Mouse (Mus musculus) adrenal gland, adult 8-10 months (tissue): ENCODE data around the gene Boc. TPM values are rescaled to one million over a fixed set of nuclear protein-coding genes. Genes with fewer than 3 reads are reported as not detected.

Experiments used
- DNase-seq: peaks from one replicate; pipeline ENCODE4 v3.0.0; 2022
- total RNA-seq, 4 experiments: library from RNA; stranded (reverse); gene quantifications; 2 replicates each; pipeline ENCODE4 v1.2.4; 2022

The Boc gene
- total RNA-seq, 4 experiments from 2014 or later = 45.6 to 89.0 (median 65.4) TPM

DNA sequence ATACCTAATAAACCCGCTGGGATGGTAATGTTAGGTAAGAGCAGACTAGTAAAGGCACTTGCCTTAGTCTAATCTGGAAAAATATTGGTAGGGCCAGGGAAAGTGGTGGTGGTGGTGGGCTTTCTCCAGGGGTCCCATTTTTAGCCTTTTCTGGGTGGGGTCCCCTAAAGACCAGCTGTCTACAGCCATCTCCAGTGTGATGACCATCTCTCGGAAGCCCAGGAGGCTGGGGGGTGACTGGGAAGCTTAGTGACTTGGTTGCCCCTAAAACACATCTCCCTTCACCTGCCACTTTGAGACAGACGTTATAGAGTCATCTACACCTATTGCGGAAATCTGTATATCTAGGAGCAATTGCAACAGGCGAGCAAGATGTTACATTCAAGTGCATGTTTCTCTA lies 6.0 kb downstream of the Boc start:
- no peak for DNase-seq

DNA sequence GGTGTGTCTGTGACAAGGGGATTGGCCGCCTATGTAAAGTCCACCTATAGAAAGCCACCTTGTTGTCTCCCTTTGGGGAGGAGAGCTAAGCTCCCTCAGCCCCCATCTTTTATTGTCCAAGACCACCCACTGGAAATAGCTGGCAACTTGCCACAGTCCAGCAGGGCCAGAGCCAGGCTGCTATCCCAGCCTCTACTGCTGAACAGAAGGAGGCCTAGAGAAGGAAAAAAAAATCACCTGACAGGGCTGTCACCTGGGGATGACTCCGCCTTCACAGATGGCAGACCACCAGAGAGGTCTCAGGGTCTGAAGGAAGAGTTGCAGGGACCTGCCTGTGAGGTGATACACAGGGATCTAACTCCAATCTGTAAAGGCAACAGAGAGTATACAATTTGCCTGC lies 6.7 kb downstream of the Boc start:
- DNase-seq = no peak

DNA sequence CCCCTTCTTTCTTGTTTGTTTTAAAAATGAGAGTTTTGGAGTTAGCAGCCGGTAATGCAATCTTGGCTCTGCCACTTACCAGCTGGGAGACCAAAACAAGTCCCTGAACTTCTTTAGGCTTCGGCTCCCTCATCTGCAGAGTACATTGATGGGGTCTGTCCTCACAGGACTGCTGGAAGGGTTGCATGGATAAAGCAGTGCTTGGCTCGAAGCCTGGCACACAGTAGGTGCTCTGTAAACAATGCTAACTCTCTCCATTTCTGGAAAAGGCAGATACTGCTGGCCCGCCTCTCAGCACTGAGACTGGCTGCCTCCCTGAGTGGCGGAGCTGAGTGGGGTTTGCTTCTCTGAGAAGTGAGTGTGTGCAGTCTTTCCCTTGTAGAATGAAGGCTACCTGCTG lies 7.2 kb downstream of the Boc start:
- DNase-seq = no peak

- DNase-seq = no peak
These were observed 7.9 kb downstream of the Boc start for GRCm38 (mm10) chr16:44550843-44551242.

DNA sequence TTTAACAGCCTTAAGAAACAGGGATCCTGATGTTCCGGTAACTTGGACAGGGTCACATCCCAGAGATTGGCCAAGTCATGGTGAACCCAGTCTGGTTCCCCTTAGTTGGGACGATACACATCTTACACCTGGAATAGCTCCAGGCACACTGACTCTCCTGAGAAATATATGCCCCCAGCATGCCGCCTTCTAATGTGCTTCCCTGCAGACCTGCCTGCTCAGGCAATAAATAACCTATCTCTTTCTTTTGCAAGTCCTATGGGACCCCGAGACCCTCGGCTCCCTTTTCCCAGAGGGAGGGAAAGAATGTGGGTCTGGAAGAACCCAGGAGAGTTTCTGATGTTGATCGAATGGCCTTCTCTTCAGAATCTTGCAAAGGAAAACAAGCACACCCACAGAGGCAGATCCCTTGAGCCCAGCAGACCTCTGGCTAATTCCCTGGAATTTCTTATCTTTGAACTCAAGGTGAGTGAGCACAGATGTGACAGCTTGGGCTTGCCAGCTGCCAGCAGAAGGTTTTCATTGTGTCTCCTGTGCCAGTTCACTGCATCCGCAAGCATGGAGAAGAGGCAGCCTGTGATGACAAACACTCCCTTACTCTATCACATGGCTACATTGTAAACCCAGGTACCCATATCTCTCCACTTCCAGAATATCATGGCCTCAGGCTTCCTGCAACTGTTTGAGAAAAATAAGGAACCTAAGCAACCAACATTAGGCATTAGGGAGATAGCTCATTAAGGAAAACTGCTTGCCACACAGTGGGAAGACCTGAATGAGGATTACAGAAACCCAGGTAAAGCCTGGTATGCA lies 8.6 kb downstream of the Boc start:
- peak; percentile 47 for DNase-seq

DNA sequence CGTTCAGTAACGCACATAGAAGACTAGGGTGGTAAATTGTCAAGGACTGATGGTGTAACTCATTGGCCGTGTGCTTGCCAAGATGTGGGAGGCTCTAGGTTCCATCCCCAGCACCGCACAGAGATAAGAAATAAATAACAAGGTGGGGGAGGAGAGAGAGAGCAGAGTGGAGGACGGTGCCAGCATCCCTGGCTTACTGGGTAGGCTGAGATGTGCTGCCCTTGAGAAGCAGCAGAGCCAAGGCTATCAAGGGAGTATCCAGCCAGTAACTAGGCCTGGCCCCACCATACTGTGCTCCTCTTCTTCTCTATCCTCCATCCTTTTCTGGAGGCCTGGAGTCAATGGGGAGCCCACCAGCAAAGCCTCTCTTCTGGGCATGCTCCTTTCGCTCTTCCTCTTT lies 9.3 kb downstream of the Boc start:
- peak; percentile 45 for DNase-seq

DNA sequence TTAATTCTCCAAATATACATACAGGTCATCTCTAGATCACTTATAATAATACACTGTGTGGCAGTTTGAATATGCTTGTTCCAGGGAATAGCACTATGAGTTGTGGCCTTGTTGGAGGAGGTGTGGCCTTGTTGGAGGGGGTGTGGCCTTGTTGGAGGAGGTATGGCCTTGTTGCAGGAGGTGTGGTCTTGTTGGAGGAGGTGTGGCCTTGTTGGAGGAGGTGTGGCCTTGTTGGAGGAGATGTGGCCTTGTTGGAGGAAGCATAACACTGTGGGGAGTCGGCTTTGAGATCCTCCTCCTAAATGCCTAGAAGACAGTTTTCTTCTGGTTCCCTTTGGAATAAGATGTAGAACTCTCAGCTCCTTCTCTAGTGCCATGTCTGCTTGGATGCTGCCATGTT lies 10.7 kb downstream of the Boc start:
- DNase-seq = no peak

GRCm38 (mm10) chr16:44546831-44547230 lies 11.9 kb downstream of the Boc start:
- DNase-seq = no peak

GRCm38 (mm10) chr16:44545939-44546338 lies 12.8 kb downstream of the Boc start:
- DNase-seq = no peak

GRCm38 (mm10) chr16:44545153-44545552 lies 13.5 kb downstream of the Boc start:
- DNase-seq = no peak

DNA sequence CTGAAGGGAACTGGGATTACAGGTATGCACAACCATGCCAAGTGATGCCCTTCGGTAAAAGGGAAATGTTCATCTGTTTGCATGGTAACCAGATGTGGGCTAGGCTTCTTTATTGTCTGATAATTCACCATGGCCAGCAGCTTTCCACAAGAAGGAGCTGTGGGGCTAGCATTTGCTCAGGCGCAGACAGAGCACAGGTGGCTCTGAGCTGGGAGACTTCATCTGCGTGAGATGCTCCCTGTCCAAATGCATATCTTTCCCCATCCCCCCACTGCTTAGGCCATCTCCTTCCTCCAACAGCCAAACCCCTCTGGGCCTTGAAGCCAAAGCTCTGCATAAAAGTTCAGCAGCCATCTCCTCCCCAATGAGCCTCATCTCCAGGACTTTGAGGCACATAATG lies 15.6 kb downstream of the Boc start:
- DNase-seq = no peak

DNA sequence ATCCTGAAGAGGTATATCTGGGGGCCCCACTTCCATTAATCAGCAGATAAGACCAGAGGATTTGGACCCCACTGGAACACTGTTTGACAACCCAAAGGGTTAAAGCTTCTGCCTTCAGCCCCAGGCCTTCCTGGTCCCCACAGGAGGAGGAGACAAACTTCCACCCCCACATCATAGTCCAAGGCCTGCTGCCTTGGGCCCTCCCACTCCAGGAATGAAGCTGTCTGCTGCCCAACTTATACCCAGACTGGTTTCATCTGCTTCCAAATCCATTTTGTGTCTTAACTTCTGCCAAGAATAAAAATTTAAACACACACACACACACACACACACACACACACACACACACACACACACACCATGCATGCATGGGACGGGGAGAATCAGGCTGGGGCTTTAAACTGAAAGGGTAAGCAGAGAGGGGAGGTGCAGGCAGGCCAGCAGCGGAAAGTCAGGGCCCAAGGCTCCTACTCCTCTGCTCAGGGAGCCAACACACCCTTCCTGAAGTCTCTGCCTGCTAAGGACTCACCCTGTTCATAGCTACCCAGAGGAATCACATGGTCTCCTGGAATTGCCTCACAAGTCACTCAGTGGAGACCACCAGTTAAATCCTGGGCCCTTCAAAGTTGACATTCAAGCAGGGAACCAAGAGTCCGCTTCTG lies 16.5 kb downstream of the Boc start:
- peak; percentile 55 for DNase-seq

GRCm38 (mm10) chr16:44539611-44540010 lies 19.1 kb downstream of the Boc start:
- no peak for DNase-seq

DNA sequence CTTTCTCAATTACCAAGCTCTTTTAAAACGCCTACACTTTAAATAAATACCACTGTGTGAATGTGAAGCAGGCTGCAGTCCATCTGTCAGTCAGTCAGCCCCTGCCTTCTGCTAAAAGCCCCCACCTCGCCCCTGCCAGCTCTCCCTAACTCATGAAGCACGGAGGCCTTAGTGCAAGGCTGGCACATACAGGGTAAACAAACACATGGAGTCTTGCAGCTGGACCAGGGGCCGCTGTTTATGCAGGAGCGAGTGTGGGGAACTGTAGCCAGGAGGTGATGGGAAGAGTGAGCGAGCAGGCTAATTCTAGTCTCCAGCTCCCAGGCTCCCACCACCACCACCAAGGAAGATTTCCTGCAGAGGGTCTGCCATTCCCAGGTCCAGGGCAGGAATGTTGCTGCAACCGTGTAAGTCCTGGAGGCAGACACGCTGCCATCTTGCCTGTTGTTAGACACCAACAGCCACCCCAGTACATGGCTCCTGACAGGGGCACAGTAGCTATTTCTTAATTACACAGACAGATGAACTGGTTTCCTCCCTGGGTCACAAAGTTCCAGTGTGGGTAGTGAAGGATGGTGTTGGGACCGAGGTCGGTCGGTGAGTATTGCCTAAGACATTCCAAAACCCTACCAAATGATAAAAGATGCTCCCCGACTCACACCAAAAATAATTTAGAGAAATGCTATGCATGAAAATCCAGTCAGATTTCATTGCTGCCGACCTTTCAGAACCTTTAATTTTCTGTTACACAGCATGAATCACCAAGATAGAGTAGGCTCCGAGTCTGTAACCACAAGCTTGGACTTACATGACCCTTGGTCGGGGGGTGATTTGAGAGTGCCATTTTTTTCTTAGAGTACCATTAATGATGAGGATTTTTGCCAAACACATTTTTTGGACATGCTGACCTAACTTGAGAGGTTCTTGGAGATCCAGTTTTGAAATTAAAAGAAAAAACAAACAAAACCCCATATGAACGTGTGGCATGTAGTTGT lies 20.0 kb downstream of the Boc start:
- DNase-seq = no peak

- DNase-seq = no peak
These were observed 24.6 kb downstream of the Boc start for GRCm38 (mm10) chr16:44534122-44534521.

DNA sequence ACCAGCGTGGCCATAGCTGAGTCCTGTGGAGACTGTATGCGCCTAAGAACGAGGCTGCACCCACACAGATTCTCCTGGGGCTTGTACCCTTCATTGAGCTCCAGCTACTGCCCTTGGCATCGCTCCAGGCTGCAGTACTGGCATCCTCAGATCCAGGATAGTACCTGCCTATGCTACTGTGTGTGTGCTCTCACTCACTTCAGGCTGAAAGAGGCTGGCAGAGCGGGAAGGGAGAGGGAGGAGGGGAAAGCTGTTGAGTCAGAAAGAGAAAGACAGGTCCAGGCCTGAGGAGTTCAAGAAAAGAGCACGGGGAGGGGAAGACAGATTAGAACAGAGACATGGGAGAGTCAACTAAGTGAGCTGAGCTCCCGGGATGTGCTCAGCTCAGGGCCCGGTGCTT lies 25.2 kb downstream of the Boc start:
- DNase-seq = no peak

- no peak for DNase-seq
These were observed 25.8 kb downstream of the Boc start for GRCm38 (mm10) chr16:44532851-44533250.

- DNase-seq = no peak
These were observed 27.4 kb downstream of the Boc start for GRCm38 (mm10) chr16:44531239-44531797.

DNA sequence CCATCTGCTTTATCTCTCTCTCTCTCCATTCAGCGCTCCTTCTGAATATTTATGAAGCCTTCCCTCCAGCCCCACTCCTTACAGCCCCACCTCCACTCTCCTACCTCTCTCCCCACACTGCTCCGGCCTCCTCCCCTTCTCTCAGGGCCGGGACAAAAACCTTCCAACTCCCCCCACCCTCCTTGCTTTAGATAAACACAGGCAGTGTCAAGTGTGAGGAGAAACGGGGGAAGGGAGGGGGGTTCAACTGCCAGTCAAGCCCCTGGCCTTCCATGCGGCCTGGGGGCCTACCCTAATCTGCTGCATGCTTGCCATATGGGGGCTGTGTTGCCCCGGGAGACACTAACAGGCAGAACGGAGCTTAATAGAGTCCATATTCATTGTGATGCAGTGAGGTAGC lies 27.9 kb downstream of the Boc start:
- no peak for DNase-seq

DNA sequence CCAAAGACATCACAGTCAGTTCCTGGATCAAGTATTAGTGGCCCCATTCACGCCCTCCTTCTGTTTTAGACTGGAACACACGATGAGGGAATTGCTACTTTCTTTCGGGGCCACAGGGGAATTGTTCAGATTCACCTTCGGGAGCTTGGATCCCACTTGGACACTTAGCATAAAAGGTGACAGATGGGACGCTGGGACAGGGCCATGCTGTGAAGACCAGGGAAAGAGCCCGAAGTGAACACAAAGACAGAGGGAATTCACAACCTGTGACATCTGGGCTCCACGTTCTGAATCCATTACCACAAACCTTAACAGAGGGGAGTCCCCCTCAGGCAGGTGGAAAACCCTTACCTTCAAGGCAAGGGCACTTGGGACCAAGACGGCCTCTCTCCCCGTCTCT lies 28.5 kb downstream of the Boc start:
- DNase-seq = no peak

GRCm38 (mm10) chr16:44529691-44530090 lies 29.0 kb downstream of the Boc start:
- DNase-seq = no peak

DNA sequence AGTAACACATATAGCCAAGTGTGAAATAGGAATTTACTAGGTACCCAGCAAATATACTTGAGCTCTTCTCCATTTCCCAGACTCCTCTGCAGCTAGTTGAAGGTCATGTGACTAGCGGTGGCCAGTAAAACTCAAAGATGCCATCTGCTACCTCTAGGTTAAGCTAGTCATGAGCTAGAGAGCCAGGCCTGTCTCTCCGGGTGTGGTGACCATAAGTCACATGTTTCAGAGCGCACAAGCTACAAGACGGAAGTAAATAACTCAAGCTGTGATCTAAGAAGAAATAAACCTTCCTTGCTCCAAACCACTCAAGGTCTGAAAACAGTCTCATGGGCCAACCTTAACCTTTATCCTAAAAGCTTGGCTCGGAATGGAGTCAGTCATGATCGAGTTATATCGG lies 29.7 kb downstream of the Boc start:
- DNase-seq = no peak
